Mouse (Mus musculus) neural tube, embryonic 11.5 days (tissue): ENCODE measurements around the gene Prss21. TPM values are rescaled to one million over a fixed set of nuclear protein-coding genes. Genes with fewer than 3 reads are reported as not detected.
"Not testable (repeated sequence)": the region's sequence is repeated elsewhere in the genome, so short reads cannot be mapped to it uniquely, and the experiment has no call there.

Experiments used
- ATAC-seq: fragments of 200-750 bp; cut with Nextera tagmentation; 2 replicates; pipeline ENCODE4 v1.8.0; 2017; ENCODE audit warnings: moderate number of reproducible peaks, mild to moderate bottlenecking, moderate TSS enrichment, moderate library complexity; ENCODE audit not compliant: insufficient read depth, low FRiP score, low TSS enrichment
- DNase-seq: peaks from one replicate; pipeline ENCODE4 v3.0.0-alpha.2; 2015; ENCODE audit warnings: low spot score
- H3K27ac ChIP-seq: fragments of 300-500 bp; sonication (generic); 2 replicates; pipeline ENCODE4 v1.5.1; 2014; ENCODE audit warnings: low read depth, mild to moderate bottlenecking, low read length
- H3K27me3 ChIP-seq: fragments of 300-500 bp; sonication (generic); 2 replicates; pipeline ENCODE4 v1.6.1; 2014; ENCODE audit warnings: mild to moderate bottlenecking, low read length, mixed read lengths; ENCODE audit not compliant: control insufficient read depth, insufficient read depth
- H3K36me3 ChIP-seq: fragments of 300-500 bp; sonication (generic); 2 replicates; pipeline ENCODE4 v1.6.1; 2014; ENCODE audit warnings: mild to moderate bottlenecking, low read length, moderate library complexity, mixed read lengths; ENCODE audit not compliant: control insufficient read depth, insufficient read depth
- H3K4me1 ChIP-seq: fragments of 300-500 bp; sonication (generic); 2 replicates; pipeline ENCODE4 v1.6.1; 2014; ENCODE audit warnings: low read length, mixed read lengths; ENCODE audit not compliant: control insufficient read depth, insufficient read depth
- H3K4me2 ChIP-seq: fragments of 300-500 bp; sonication (generic); 2 replicates; pipeline ENCODE4 v1.6.1; 2014; ENCODE audit warnings: low read depth, mild to moderate bottlenecking, moderate library complexity
- H3K4me3 ChIP-seq: fragments of 300-500 bp; sonication (generic); 2 replicates; pipeline ENCODE4 v1.5.1; 2014; ENCODE audit warnings: low read depth, low read length
- H3K9ac ChIP-seq: fragments of 300-500 bp; sonication (generic); 2 replicates; pipeline ENCODE4 v1.6.1; 2014; ENCODE audit warnings: mild to moderate bottlenecking, low read length
- H3K9me3 ChIP-seq: fragments of 300-500 bp; sonication (generic); 2 replicates; pipeline ENCODE4 v1.6.1; 2016; ENCODE audit warnings: low read length; ENCODE audit not compliant: control insufficient read depth
- WGBS: fragments of 180-500 bp; shearing (Covaris S2); extraction: QIAGEN DNeasy Blood & Tissue Kit; methylation state at CpG from one replicate; pipeline ENCODE4 v1.1.7; 2014; 5-methylcytosine and 5-hydroxymethylcytosine counted together
- microRNA-seq: library from miRNA; unstranded; fragments of <30 nt; microRNA quantifications from one replicate; pipeline ENCODE4, GENCODE M21; 2016
- polyA plus RNA-seq: library from polyadenylated mRNA; unstranded; fragments of >200 nt; fragmentation: Nextera tagmentation; extraction: Ambion mirVana; gene quantifications from 2 replicates; pipeline ENCODE4 v1.2.1, GENCODE M21; 2014

Prss21 gene
- polyA plus RNA-seq, 1 experiment from 2014 or later = not detected

- not testable (repeated sequence) for H3K9me3 ChIP-seq, H3K27me3 ChIP-seq, H3K4me2 ChIP-seq, DNase-seq, ATAC-seq, H3K4me3 ChIP-seq, H3K36me3 ChIP-seq, H3K27ac ChIP-seq, H3K9ac ChIP-seq, H3K4me1 ChIP-seq
- WGBS = 78% methylated on average over 4 of the region's 4 CpGs
Measured at GRCm38 (mm10) chr17:23880576-23880975, 12.7 kb downstream of the Prss21 start, which contains the start of the genes Dcpp1 and Dcpp2. Dcpp1 (plus strand) TSS chr17:23880876. Dcpp2 (plus strand) TSS chr17:23880880.

DNA sequence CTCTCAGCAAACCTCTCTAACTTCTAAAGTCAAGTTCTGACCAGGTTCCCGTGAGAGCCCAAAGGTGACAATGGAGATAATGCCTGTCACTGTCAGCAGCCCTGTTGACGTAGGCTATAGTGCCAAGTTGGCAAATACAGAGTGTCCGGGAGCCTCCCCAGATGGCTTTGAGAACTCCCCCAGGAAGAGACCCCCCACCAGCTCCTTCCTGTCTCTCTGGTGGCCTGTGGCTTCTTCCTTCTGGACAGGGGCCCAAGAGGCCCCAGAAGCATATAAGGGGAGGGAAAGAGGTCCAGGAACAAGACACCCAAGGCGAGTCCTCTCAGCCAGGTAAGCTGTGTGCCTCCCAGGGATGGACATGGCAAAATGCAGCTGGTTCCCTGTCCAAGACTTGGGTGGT lies 49.3 kb downstream of the Prss21 start, which contains the start of gene Dcpp3:
Gene Dcpp3 (plus strand): TSS at position 301 of the 400 bp plus-strand sequence.
- not testable (repeated sequence) for H3K27me3 ChIP-seq, H3K9ac ChIP-seq, H3K4me3 ChIP-seq, H3K36me3 ChIP-seq, H3K27ac ChIP-seq, H3K4me2 ChIP-seq, ATAC-seq, H3K4me1 ChIP-seq, H3K9me3 ChIP-seq, DNase-seq
- 68% methylated on average over 4 of the region's 4 CpGs for WGBS

Small RNA genes lying within 50 kb of the gene (microRNA-seq; reads per million reads assigned to microRNA genes)
- 1.3 reads per million for gene Mir5125

Other genes starting within 250 kb of the Prss21 start
- gene Mmp25, start 222.8 kb upstream of the Prss21 start, polyA plus RNA-seq = 0.85 and 0.94 TPM in 2 replicates
- gene Bicdl2, start 207.6 kb upstream of the Prss21 start, polyA plus RNA-seq = 0.54 TPM in 1 of 2 replicates, not detected in the other
- 52.5 and 60.1 TPM in 2 replicates for gene Hcfc1r1, start 194.5 kb upstream of the Prss21 start, polyA plus RNA-seq
- 57.8 and 62.4 TPM in 2 replicates for gene Thoc6, start 194.2 kb upstream of the Prss21 start, polyA plus RNA-seq
- gene Tnfrsf12a, start 190.6 kb upstream of the Prss21 start, polyA plus RNA-seq = 2.3 and 3.6 TPM in 2 replicates
- gene Cldn6, start 188.8 kb upstream of the Prss21 start, polyA plus RNA-seq = 8.7 and 11.1 TPM in 2 replicates
- gene Cldn9, start 184.0 kb upstream of the Prss21 start, polyA plus RNA-seq = 1.3 and 1.9 TPM in 2 replicates
- 0.25 and 0.58 TPM in 2 replicates for gene 1520401A03Rik, start 145.3 kb upstream of the Prss21 start, polyA plus RNA-seq
- gene Pkmyt1, start 141.7 kb upstream of the Prss21 start, polyA plus RNA-seq = 37.2 and 44.5 TPM in 2 replicates
- gene Paqr4, start 127.2 kb upstream of the Prss21 start, polyA plus RNA-seq = 31.4 and 37.1 TPM in 2 replicates
- 6.8 and 7.8 TPM in 2 replicates for gene Kremen2, start 122.2 kb upstream of the Prss21 start, polyA plus RNA-seq
- 173 and 197 TPM in 2 replicates for gene Flywch1, start 96.5 kb upstream of the Prss21 start, polyA plus RNA-seq
- 29.1 and 32.6 TPM in 2 replicates for gene Flywch2, start 82.0 kb upstream of the Prss21 start, polyA plus RNA-seq
- gene Srrm2, start 77.5 kb upstream of the Prss21 start, polyA plus RNA-seq = 399 and 408 TPM in 2 replicates
- gene Elob, start 38.9 kb upstream of the Prss21 start, polyA plus RNA-seq = 1,025 and 1,061 TPM in 2 replicates
- gene Prss33, start 32.0 kb upstream of the Prss21 start, polyA plus RNA-seq = 0.18 TPM in 1 of 2 replicates, not detected in the other
- gene Prss32, start 24.2 kb upstream of the Prss21 start, polyA plus RNA-seq = not detected in 2 replicates
- 1.3 and 1.8 TPM in 2 replicates for gene Prss41, start 23.9 kb upstream of the Prss21 start, polyA plus RNA-seq
- not detected in 2 replicates for gene Dcpp1, start 12.8 kb downstream of the Prss21 start, polyA plus RNA-seq
- not detected in 2 replicates for gene Dcpp2, start 12.8 kb downstream of the Prss21 start, polyA plus RNA-seq
- gene Dcpp3, start 49.4 kb downstream of the Prss21 start, polyA plus RNA-seq = not detected in 2 replicates
- not detected in 2 replicates for gene Sbp, start 73.6 kb downstream of the Prss21 start, polyA plus RNA-seq
- gene Sbpl, start 87.2 kb downstream of the Prss21 start, polyA plus RNA-seq = not detected in 2 replicates
- not detected in 2 replicates for gene Prss30, start 112.5 kb downstream of the Prss21 start, polyA plus RNA-seq
- gene Prss22, start 130.0 kb downstream of the Prss21 start, polyA plus RNA-seq = 0.17 TPM in 1 of 2 replicates, not detected in the other
- gene Prss27, start 170.1 kb downstream of the Prss21 start, polyA plus RNA-seq = 0.37 TPM in 1 of 2 replicates, not detected in the other
- 87.6 and 94.5 TPM in 2 replicates for gene Kctd5, start 205.4 kb downstream of the Prss21 start, polyA plus RNA-seq